Mouse (Mus musculus) forebrain, embryonic 12.5 days (tissue): ENCODE results near the gene Smarce1. TPM values are rescaled to one million over a fixed set of nuclear protein-coding genes. Genes with fewer than 3 reads are reported as not detected.

ENCODE experiments used
- ATAC-seq: fragments of 200-750 bp; cut with Nextera tagmentation; 2 replicates; pipeline ENCODE4 v1.8.0; 2017; ENCODE audit warnings: moderate TSS enrichment; ENCODE audit not compliant: low FRiP score
- H3K27ac ChIP-seq: fragments of 300-500 bp; sonication (generic); 2 replicates; pipeline ENCODE4 v1.5.1; 2016; ENCODE audit warnings: mild to moderate bottlenecking
- H3K27me3 ChIP-seq: fragments of 300-500 bp; sonication (generic); 2 replicates; pipeline ENCODE4 v1.6.1; 2016; ENCODE audit warnings: mild to moderate bottlenecking
- H3K36me3 ChIP-seq: fragments of 300-500 bp; sonication (generic); replicated peaks from 2 replicates; pipeline ENCODE4 v1.6.1; 2016; ENCODE audit warnings: mild to moderate bottlenecking
- H3K4me1 ChIP-seq: fragments of 300-500 bp; sonication (generic); 2 replicates; pipeline ENCODE4 v1.6.1; 2016
- H3K4me2 ChIP-seq: fragments of 300-500 bp; sonication (generic); 2 replicates; pipeline ENCODE4 v1.6.1; 2016; ENCODE audit warnings: mild to moderate bottlenecking, moderate library complexity
- H3K4me3 ChIP-seq: fragments of 300-500 bp; sonication (generic); replicated peaks from 2 replicates; pipeline ENCODE4 v1.5.1; 2016; ENCODE audit warnings: mild to moderate bottlenecking
- H3K9ac ChIP-seq: fragments of 300-500 bp; sonication (generic); 2 replicates; pipeline ENCODE4 v1.6.1; 2016; ENCODE audit warnings: mild to moderate bottlenecking
- H3K9me3 ChIP-seq: fragments of 300-500 bp; sonication (generic); 2 replicates; pipeline ENCODE4 v1.6.1; 2016
- WGBS: fragments of 180-500 bp; shearing (Covaris S2); methylation state at CpG from one replicate; pipeline ENCODE4 v1.1.7; 2016; 5-methylcytosine and 5-hydroxymethylcytosine counted together
- polyA plus RNA-seq: library from polyadenylated mRNA; unstranded; fragments of >200 nt; fragmentation: Nextera tagmentation; extraction: Ambion mirVana; gene quantifications from 2 replicates; pipeline ENCODE4 v1.2.1, GENCODE M21; 2016

The Smarce1 gene
- polyA plus RNA-seq, 1 experiment from 2014 or later, result 385 TPM

DNA sequence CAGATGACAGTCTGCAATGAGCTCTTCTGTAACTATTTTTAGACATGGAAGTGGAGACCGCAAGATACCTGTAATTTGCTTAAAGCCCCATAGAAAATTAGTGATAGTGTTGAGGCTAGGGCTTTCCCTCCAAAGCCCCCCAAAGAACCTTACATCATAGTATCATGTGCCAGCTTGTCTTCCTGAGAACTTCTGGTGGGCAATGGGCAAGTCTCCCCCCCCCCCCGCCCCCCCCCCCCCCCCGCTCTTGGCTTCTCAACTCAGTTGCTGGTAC, 53.0 kb downstream of the Smarce1 start:
- Histone ChIP-seq H3K27me3 (no peaks in the 10 kb centered on the region), H3K4me2 (no peak overlapping the region), H3K9me3 (no peaks in the 10 kb centered on the region), H3K36me3 (no peaks in the 10 kb centered on the region), H3K4me1 (no peaks in the 10 kb centered on the region), H3K4me3 (no peak overlapping the region), H3K27ac (no peak overlapping the region), H3K9ac (no peak overlapping the region)
- 73% methylated on average over 2 of the region's 3 CpGs for WGBS
- no peak for ATAC-seq

DNA sequence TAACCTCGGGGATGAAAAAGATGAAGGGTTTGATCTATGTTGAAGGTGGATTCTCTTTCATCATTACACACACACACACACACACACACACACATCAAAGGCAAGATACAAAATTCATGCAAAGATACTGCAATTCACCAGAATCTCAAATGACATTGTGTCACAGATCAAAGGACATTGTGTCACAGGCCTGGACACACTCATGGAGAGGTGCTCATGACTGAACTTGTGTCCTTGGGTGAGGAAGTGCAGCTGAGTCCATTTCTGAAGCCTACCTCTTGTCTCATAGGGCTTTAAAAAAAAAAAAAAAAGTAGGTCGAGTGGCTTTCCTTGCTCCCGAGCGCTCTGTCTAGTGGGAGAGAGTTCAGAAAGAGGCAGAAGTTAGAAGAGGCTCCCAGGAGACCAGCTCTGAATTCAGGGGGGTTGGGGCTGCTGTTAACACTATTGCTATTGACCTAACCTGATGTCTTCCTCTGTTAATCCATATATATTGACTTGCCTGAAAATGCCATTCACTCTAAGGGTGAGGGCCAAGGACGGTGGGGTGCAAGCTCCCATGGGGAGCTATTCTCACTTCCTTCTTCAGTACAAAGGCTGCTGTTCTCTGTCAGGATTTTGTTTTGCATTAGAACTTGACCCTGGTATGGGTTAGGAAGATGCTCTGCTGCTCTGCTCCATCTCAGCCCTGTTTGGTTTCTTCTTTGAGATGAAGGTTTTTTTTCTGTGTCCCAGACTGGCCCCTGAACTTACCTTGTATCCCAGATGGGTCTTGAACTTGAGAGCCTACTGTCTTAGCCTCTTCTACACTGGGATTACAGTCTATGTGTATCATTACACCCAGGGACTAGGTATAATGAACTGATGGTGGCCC, 53.5 kb downstream of the Smarce1 start:
- no peak overlapping the region for H3K4me3 ChIP-seq
- H3K36me3 ChIP-seq, result no peaks in the 10 kb centered on the region
- 80% methylated on average over 5 of the region's 5 CpGs for WGBS
- no peak overlapping the region for H3K4me2 ChIP-seq
- no peaks in the 10 kb centered on the region for H3K9me3 ChIP-seq
- no peaks in the 10 kb centered on the region for H3K4me1 ChIP-seq
- no peak overlapping the region for H3K27ac ChIP-seq
- no peak for ATAC-seq
- H3K27me3 ChIP-seq, result no peaks in the 10 kb centered on the region
- H3K9ac ChIP-seq, result no peak overlapping the region

DNA sequence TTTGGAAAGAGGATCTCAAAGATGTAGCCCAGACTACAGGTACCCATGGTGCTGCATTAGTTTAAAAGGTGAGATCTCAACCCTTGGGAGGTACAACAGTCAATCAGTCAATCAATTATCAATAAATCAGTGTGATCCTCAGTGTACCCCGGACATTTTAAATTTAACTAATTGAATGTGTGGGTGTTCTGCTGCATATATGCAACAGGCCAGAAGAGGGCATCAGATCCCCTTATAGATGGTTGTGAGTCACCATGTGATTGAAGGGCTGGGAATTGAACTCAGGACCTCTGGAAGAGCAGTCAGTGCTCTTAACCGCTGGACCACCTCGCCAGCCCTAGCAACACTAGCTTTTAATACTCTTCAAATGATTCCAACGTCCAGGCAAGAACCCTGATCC, 58.8 kb downstream of the Smarce1 start:
- Histone ChIP-seq H3K9ac (no peak overlapping the region), H3K27ac (no peak overlapping the region), H3K4me3 (no peak overlapping the region), H3K4me1 (no peaks in the 10 kb centered on the region), H3K27me3 (no peaks in the 10 kb centered on the region), H3K9me3 (no peaks in the 10 kb centered on the region), H3K36me3 (no peaks in the 10 kb centered on the region), H3K4me2 (no peak overlapping the region)
- ATAC-seq, result no peak
- 84% methylated on average over 4 of the region's 4 CpGs for WGBS

DNA sequence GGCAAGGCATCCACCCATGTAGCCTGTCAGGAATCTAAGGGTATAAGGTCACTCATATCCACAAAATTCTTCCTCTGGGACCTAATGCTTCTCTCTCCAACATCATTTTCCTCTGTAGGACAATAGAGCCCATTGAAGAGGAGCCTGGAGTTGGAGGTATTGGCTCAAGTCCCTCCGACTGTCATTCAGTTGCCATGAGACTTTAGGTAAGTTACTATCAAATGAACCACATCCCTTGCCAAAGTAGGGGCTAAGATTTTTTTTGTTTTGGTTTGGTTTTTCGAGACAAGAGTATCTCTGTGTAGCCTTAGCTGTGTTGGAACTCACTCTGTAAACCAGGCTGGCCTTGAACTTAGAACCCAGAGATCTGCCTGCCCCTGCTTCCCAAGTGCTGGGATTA, 59.4 kb downstream of the Smarce1 start:
- Histone ChIP-seq H3K36me3 (no peaks in the 10 kb centered on the region), H3K27ac (no peak overlapping the region), H3K4me2 (no peak overlapping the region), H3K4me1 (no peaks in the 10 kb centered on the region), H3K27me3 (no peaks in the 10 kb centered on the region), H3K4me3 (no peak overlapping the region), H3K9me3 (no peaks in the 10 kb centered on the region), H3K9ac (no peak overlapping the region)
- 75% methylated on average over 2 of the region's 2 CpGs for WGBS
- no peak for ATAC-seq

DNA sequence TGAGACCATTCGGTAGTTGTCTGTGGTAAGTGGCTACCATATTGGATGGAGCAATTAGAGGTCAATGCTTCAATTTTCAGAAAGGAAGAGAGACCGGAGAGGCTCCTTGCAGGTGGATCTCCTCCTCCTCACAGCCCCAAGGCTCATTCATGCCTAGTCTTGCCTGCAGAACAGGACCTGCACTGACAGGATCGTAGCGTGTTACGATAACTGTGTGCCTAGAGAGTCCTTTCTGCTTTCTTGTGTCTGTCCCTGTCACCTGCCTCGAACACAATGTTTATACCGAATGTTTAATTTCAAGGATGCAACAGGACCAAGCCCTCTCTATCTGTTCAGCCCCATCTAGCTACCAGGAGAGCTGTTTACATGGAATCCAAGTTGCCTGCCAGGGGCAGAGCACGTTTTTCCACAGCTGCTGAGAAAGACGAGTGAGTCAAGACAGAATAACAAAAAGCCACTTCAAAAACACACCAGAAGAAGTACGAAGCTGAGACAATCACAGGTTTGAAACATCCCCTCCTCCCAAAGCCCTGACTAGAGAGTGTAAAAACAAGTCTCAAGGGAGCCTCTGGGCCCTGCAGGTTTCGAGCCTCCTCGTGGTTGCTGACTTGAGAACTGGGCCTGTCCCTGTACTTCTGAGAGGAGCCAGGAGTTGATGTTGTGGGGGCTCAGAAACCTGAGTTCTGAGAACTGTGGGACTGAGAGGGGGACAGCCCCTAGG, 60.1 kb downstream of the Smarce1 start:
- no peak for ATAC-seq
- no peak overlapping the region for H3K4me3 ChIP-seq
- no peak overlapping the region for H3K9ac ChIP-seq
- no peaks in the 10 kb centered on the region for H3K27me3 ChIP-seq
- no peaks in the 10 kb centered on the region for H3K36me3 ChIP-seq
- H3K4me2 ChIP-seq, result no peak overlapping the region
- no peaks in the 10 kb centered on the region for H3K4me1 ChIP-seq
- 82% methylated on average over 12 of the region's 12 CpGs for WGBS
- no peak overlapping the region for H3K27ac ChIP-seq
- H3K9me3 ChIP-seq, result no peaks in the 10 kb centered on the region

DNA sequence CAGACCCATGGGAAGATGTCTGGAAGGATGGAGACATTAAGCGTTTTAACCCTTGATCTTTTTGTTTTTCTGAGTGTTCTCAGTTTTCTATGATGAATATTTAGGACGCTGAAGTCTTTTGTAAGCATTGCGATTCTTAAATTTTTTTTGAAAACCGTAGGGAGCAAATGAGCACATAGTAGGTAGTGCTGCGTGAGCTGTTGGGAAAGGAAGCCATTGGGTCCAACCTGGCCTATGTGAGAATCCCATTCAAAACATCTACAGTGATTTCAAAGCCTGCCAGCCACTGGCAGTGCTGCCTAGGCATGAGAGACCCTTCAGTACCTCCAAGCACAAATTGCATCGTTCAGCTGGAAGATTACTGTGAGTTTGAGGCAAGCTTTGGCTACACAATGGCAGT, 60.8 kb downstream of the Smarce1 start:
- no peaks in the 10 kb centered on the region for H3K36me3 ChIP-seq
- H3K9me3 ChIP-seq, result no peaks in the 10 kb centered on the region
- no peak for ATAC-seq
- no peak overlapping the region for H3K9ac ChIP-seq
- no peak overlapping the region for H3K4me3 ChIP-seq
- H3K4me2 ChIP-seq, result no peak overlapping the region
- H3K27ac ChIP-seq, result no peak overlapping the region
- H3K4me1 ChIP-seq, result no peaks in the 10 kb centered on the region
- WGBS, result 90% methylated on average over 6 of the region's 6 CpGs
- no peaks in the 10 kb centered on the region for H3K27me3 ChIP-seq

DNA sequence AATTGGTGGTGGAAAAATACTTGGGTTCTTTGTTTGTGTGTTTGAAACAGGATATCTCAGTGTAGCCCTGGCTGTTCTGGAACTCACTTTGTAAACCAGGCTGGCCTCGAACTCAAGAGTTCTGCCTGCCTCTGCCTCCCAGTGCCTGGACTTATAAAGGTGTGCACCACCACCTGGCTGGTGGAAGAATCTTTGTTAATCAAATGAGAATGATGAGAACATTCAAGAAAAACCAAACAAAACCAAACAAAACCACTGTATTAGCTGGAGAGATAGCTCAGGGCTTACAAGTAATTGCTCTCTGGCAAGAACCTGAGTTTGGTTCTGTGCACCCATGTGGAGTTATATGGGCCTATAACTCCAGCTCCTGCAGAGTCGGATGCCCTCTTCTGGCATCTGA, 61.4 kb downstream of the Smarce1 start:
- Histone ChIP-seq H3K4me3 (no peak overlapping the region), H3K4me2 (no peak overlapping the region), H3K9ac (no peak overlapping the region), H3K9me3 (no peaks in the 10 kb centered on the region), H3K27me3 (no peaks in the 10 kb centered on the region), H3K36me3 (no peaks in the 10 kb centered on the region), H3K27ac (no peak overlapping the region), H3K4me1 (no peaks in the 10 kb centered on the region)
- WGBS, result 91% methylated on average over 2 of the region's 2 CpGs
- no peak for ATAC-seq

DNA sequence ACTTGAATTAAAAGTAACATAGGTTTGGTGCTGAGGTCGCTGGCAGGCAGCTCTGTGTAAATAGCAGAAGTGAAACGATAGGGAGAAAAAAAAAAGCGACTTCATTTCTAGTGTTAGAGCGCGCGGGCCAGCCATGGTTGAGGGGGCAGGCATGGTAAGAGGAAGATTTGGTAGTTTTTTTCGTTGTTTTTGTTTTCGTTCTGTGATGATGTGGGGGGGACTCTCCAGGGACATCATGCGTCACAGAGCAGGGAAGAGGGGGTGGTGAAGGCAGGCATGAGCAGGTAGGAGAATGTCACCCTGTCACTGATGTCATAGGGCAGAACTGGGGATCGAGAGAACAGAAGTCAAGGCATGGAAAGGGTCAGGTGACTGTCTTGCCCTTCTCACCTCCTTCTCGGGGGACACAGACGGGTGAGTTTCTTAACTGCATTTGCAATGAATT, 62.8 kb downstream of the Smarce1 start:
- no peak overlapping the region for H3K9ac ChIP-seq
- no peaks in the 10 kb centered on the region for H3K27me3 ChIP-seq
- H3K4me3 ChIP-seq, result no peak overlapping the region
- WGBS, result 79% methylated on average over 12 of the region's 12 CpGs
- H3K4me1 ChIP-seq, result no peaks in the 10 kb centered on the region
- H3K36me3 ChIP-seq, result no peaks in the 10 kb centered on the region
- no peak for ATAC-seq
- no peak overlapping the region for H3K27ac ChIP-seq
- H3K4me2 ChIP-seq, result no peak overlapping the region
- no peaks in the 10 kb centered on the region for H3K9me3 ChIP-seq

DNA sequence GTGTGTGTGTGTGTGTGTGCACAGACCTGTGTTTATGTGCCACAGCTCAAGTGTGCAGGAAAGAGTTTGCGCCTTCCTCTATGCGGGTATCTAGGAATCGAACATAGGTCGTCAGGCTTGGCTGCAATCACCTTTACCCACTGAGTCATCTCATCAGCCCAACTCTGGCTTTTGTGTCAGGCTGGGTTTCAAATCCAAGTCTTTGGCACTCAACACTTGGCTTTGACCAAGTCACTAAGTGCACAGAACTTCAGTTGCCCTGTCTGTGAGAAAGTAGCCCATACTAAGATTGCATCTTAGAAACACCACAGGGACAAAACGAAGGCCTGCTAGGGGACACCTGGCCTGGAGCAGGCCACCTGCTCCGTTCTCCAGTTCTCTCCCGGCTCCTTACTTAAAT, 63.2 kb downstream of the Smarce1 start:
- no peak overlapping the region for H3K4me2 ChIP-seq
- WGBS, result 91% methylated on average over 7 of the region's 7 CpGs
- no peaks in the 10 kb centered on the region for H3K36me3 ChIP-seq
- H3K27ac ChIP-seq, result no peak overlapping the region
- no peaks in the 10 kb centered on the region for H3K4me1 ChIP-seq
- no peak overlapping the region for H3K4me3 ChIP-seq
- no peak overlapping the region for H3K9ac ChIP-seq
- no peak for ATAC-seq
- H3K9me3 ChIP-seq, result no peaks in the 10 kb centered on the region
- no peaks in the 10 kb centered on the region for H3K27me3 ChIP-seq

DNA sequence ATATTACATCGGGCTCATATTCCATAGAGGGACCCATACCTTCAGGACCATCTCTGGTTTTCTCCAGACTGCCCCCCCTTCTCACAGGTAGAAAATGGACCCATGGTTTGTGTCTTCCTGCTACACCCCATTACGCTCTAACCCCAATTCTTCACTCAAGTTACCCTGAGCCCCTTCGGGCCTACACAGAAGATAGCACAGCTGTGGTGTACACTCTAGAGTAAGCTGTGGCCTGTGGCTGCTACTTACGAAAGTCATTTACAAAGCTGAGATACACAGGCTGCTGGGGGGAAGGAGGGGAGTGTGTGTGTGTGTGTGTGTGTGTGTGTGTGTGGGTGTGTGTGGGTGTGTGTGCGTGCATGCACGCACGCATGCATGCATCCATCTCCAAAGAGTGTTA, 64.6 kb downstream of the Smarce1 start:
- H3K4me1 ChIP-seq, result no peaks in the 10 kb centered on the region
- WGBS, result 96% methylated on average over 7 of the region's 7 CpGs
- no peak overlapping the region for H3K4me2 ChIP-seq
- no peak overlapping the region for H3K27ac ChIP-seq
- ATAC-seq, result no peak
- no peak overlapping the region for H3K9ac ChIP-seq
- no peak overlapping the region for H3K4me3 ChIP-seq
- H3K36me3 ChIP-seq, result no peaks in the 10 kb centered on the region
- no peaks in the 10 kb centered on the region for H3K9me3 ChIP-seq
- no peaks in the 10 kb centered on the region for H3K27me3 ChIP-seq

DNA sequence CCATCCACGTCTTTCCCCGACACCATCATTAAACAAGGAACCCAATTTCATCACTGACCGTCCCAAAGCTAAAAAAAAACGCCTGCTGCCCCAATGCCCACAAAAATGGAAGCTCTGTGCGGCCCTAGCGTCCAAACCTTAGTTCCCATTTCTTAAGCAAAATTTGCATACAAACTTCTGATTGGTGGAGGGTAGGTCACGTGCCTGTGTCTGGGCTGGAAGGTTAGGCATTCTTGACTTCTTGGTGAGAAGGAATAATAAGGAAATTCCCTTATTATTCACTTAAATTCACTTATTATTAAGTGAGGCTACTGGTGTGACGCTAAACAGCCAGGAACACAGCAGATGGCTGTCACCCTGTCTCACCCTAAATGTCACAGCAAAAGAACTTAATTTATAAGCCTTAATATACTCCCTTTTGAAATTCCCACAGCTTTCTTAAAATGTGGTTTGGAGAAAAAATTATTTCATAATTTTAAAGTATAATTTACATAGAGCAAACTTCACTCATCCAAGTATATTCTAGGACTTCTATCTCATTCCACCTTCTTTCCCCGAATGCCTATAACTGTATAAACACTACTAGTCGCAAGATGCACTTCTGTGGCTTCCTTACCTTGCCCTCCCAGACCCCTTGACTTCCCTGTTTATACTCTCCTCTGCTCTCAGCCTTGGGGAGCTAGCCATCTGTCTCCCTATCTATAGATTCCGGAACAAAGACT, 65.6 kb downstream of the Smarce1 start:
- Histone ChIP-seq H3K4me1 (no peaks in the 10 kb centered on the region), H3K27me3 (no peaks in the 10 kb centered on the region), H3K9ac (no peak overlapping the region), H3K4me3 (no peak overlapping the region), H3K4me2 (no peak overlapping the region), H3K36me3 (no peaks in the 10 kb centered on the region), H3K27ac (no peak overlapping the region), H3K9me3 (no peaks in the 10 kb centered on the region)
- ATAC-seq, result no peak
- WGBS, result 79% methylated on average over 11 of the region's 11 CpGs

DNA sequence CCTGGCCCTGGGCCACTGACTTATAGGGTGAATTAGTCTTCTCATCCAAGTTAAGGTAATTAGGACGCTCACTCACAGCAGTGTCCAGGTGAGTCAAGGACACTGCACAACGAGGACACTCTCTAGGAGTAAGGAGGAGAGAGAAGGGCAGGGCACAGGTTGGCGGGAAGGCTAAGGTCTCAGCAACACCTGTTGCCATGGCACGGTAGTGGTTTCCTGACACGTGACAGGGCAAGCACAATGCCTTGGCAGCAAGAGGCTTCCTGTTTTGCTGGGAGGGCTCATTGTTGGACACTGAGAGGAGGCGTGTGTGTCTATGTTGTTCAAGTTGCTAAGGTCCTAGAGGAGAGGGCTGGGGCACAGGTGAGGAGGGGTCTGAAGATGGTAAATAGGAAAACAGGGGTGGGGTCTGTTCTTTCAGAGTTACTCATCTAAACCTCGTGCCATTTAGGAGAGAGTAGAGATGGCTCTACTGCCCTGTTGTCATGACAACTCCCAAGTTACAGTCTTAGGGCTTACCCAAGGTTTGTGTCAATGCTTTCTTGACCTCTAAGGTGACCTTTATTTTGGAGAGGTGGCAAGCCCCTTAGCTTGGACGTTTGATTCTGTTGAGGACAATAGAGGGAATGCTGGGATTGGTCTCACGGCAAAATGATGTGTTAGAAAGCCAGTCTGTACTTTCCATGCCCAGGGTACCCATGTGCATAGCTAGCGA, 67.7 kb downstream of the Smarce1 start:
- Histone ChIP-seq H3K4me1 (no peaks in the 10 kb centered on the region), H3K4me3 (no peak overlapping the region), H3K9ac (no peak overlapping the region), H3K27me3 (no peaks in the 10 kb centered on the region), H3K36me3 (no peaks in the 10 kb centered on the region), H3K27ac (no peak overlapping the region), H3K4me2 (no peak overlapping the region), H3K9me3 (no peaks in the 10 kb centered on the region)
- ATAC-seq, result no peak
- WGBS, result 77% methylated on average over 10 of the region's 10 CpGs
